Mouse (Mus musculus) myocyte (in vitro differentiated cells): ENCODE measurements at regions not wholly inside any gene's neighbourhood (a gene's known extent, or its start where the extent isn't known, plus 50 kb on each side); places are given as distances from the start of the nearest gene placed in this dataset.

ENCODE experiments used
- H3K27me3 ChIP-seq: one replicate; pipeline ENCODE4 v1.6.1; 2011; ENCODE audit not compliant: control insufficient read depth, insufficient read depth, insufficient read length
- H3K36me3 ChIP-seq: one replicate; pipeline ENCODE4 v1.6.1; 2011; ENCODE audit not compliant: control insufficient read depth, insufficient read depth
- H3K4me2 ChIP-seq: one replicate; pipeline ENCODE4 v1.6.1; 2011; ENCODE audit warnings: low read depth, control low read depth
- H3K4me3 ChIP-seq: one replicate; pipeline ENCODE4 v1.5.1; 2011; ENCODE audit warnings: mild to moderate bottlenecking, control low read depth, moderate library complexity
- H3K79me2 ChIP-seq: one replicate; pipeline ENCODE4 v1.6.1; 2011; ENCODE audit not compliant: control insufficient read depth, insufficient read depth
- H3ac ChIP-seq: one replicate; pipeline ENCODE4 v1.6.1; 2011; ENCODE audit not compliant: control insufficient read depth, insufficient read length
- CEBPB ChIP-seq: IDR thresholded peaks from 2 replicates; pipeline ENCODE4 v1.6.1; 2011; ENCODE audit warnings: mild to moderate bottlenecking, moderate library complexity; ENCODE audit not compliant: poor library complexity, insufficient read depth, severe bottlenecking
- E2F4 ChIP-seq: IDR thresholded peaks from one replicate; pipeline ENCODE4 v1.6.1; 2011; ENCODE audit warnings: mild to moderate bottlenecking, control low read depth, moderate library complexity; ENCODE audit not compliant: insufficient read depth
- MAX ChIP-seq: IDR thresholded peaks from one replicate; pipeline ENCODE4 v1.6.1; 2011; ENCODE audit warnings: low read depth, mild to moderate bottlenecking, control low read depth
- MYOD1 ChIP-seq, 3 experiments: IDR thresholded peaks; one replicate each; pipeline ENCODE4 v1.6.1; 2011; ENCODE audit warnings: control low read depth in 2 of 3, low read depth in 2 of 3, mild to moderate bottlenecking in 2 of 3, moderate library complexity in 1 of 3; ENCODE audit not compliant: insufficient read length in 2 of 3, control insufficient read depth in 1 of 3
- MYOG ChIP-seq, 3 experiments: IDR thresholded peaks; one replicate each; pipeline ENCODE4 v1.6.1; 2011; ENCODE audit warnings: control low read depth in 2 of 3, low read depth in 2 of 3, mild to moderate bottlenecking in 2 of 3; ENCODE audit not compliant: insufficient read length in 2 of 3, control insufficient read depth in 1 of 3, insufficient read depth in 1 of 3
- POLR2A ChIP-seq: IDR thresholded peaks from one replicate; pipeline ENCODE4 v1.6.1; 2011; ENCODE audit warnings: low read depth, mild to moderate bottlenecking, control low read depth, moderate library complexity; ENCODE audit not compliant: insufficient read length
- POLR2AphosphoS2 ChIP-seq: IDR thresholded peaks from one replicate; pipeline ENCODE4 v1.6.1; 2011; ENCODE audit warnings: low read depth, control low read depth; ENCODE audit not compliant: insufficient read length
- REST ChIP-seq: IDR thresholded peaks from one replicate; pipeline ENCODE4 v1.6.1; 2011; ENCODE audit warnings: mild to moderate bottlenecking, control low read depth, moderate library complexity; ENCODE audit not compliant: insufficient read depth, insufficient read length
- SRF ChIP-seq: IDR thresholded peaks from one replicate; pipeline ENCODE4 v1.6.1; 2011; ENCODE audit warnings: low read depth; ENCODE audit not compliant: control insufficient read depth, insufficient read length
- TCF12 ChIP-seq: IDR thresholded peaks from one replicate; pipeline ENCODE4 v1.6.1; 2011; ENCODE audit warnings: mild to moderate bottlenecking, control low read depth; ENCODE audit not compliant: poor library complexity, insufficient read depth, severe bottlenecking
- TCF3 ChIP-seq: IDR thresholded peaks from one replicate; pipeline ENCODE4 v1.6.1; 2011; ENCODE audit warnings: low read depth, control low read depth; ENCODE audit not compliant: insufficient read length
- USF1 ChIP-seq: IDR thresholded peaks from one replicate; pipeline ENCODE4 v1.6.1; 2011; ENCODE audit warnings: low read depth, mild to moderate bottlenecking, control low read depth, moderate library complexity

DNA sequence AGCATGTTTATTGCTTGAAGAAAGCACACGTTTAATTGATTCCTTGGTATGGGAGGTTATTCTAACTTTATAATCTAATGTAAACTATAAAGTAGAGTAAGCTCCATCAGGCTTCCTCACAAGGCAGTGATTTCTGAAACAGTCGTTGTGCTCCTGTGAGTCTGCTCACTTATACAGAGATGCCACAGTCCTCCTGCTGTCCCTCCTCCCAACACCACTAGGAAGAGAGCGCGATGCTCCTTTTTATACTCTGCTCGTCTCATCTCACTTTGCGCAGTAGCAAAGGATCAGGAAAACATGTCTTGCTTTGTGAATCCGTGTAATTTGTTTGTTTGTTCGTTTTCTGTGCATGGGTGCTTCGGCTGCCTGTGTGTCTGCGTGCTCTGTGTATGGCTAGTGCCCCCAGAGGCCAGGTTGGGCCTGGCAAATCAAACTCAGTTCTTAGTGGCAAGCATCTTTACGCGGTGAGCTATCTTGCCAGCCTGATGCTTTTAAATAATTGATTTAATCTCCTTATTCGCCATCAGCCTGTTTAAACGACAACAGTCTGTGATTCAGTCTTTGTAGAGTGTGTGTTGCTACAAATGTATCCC, 1575.5 kb upstream of the Gulo start:
- no peak overlapping the region for H3ac ChIP-seq
- no peaks in the 10 kb centered on the region for H3K79me2 ChIP-seq
- TF ChIP-seq MYOG (IDR thresholded peaks at IDR 0.05; ENCODE audit: control insufficient read depth in 1 of 3, insufficient read depth in 1 of 3, insufficient read length in 2 of 3, low read depth in 2 of 3) (no peak), TCF12 (no peak), MAX (no peak), CEBPB (no peak), E2F4 (no peak), REST (no peak), MYOD1 (IDR thresholded peaks at IDR 0.05; ENCODE audit: control insufficient read depth in 1 of 3, insufficient read length in 2 of 3, low read depth in 2 of 3) (no peak), SRF (no peak), POLR2A (no peak), TCF3 (no peak), POLR2AphosphoS2 (no peak), USF1 (no peak)
- H3K27me3 ChIP-seq: peaks cover 12% of the 10 kb centered on the region
- no peaks in the 10 kb centered on the region for H3K36me3 ChIP-seq
- H3K4me3 ChIP-seq: no peak overlapping the region
- no peak overlapping the region for H3K4me2 ChIP-seq

DNA sequence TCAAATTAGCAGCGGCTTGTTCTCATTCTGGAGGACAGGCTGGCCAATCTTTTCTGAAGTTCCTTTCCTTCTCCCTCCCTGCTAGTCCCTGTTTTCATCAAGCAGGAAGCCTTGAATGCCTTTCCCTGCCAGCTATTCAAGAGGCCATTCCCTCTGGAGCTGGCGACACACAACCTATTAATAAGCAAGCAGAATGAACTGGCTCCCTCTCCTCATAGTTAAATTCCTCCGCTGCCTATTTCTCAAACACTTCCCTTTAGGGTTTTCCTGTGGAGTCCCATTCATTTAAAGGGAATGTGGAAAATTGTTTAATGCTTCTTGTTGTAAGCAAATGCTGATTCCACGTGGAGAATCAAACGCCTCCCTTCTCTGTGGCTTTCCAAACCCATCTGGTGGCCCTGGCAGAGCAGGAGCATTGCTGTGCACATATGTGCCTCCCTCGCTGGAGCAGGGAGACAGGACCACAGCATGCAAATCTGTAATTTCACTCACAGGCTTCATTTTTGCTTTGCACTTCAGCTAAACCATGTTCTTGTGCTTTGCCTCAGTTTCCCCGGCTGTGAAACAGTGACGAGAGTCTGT, 1573.3 kb upstream of the Gulo start:
- no peak overlapping the region for H3K4me2 ChIP-seq
- H3ac ChIP-seq: no peak overlapping the region
- no peak for TF ChIP-seq USF1
- no peak for TF ChIP-seq MYOG (IDR thresholded peaks at IDR 0.05; ENCODE audit: control insufficient read depth in 1 of 3, insufficient read depth in 1 of 3, insufficient read length in 2 of 3, low read depth in 2 of 3)
- TF ChIP-seq POLR2AphosphoS2: no peak
- no peak for TF ChIP-seq REST
- no peak for TF ChIP-seq TCF12
- peaks cover 9% of the 10 kb centered on the region for H3K27me3 ChIP-seq
- no peaks in the 10 kb centered on the region for H3K79me2 ChIP-seq
- H3K4me3 ChIP-seq: no peak overlapping the region
- no peaks in the 10 kb centered on the region for H3K36me3 ChIP-seq

DNA sequence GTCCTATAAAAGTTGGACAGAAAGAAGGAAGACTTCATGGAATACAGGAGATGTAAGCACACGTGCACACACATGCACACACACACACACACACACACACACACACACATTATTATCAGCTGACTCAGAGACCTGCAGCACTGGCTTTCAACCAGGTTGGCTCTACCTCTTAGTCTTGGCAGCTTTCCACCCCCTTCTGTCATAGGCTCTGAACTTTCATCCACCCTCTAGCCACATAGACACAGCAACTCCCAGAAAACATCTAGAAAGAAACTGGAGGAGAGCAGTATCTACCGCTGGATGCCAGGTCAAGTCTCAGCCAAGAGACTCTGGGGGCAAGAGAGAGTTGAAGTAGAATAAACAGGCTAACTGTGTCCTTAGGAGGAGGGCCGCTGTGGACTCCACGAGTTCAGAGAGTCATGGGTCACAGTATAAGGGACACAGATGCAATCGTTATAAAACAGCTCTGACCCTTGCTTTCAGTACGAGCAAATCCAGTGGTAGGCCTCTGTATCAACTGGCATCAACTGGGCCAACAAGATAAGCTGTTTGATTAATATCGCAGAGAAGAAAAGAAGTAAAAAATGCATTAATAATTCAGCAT, 1565.4 kb upstream of the Gulo start:
- Histone ChIP-seq H3K36me3 (no peaks in the 10 kb centered on the region), H3K27me3 (peaks cover 22% of the 10 kb centered on the region), H3K4me3 (no peak overlapping the region), H3K79me2 (no peaks in the 10 kb centered on the region), H3K4me2 (no peak overlapping the region), H3ac (no peak overlapping the region)
- TF ChIP-seq MAX (no peak), SRF (no peak), MYOD1 (IDR thresholded peaks at IDR 0.05; ENCODE audit: control insufficient read depth in 1 of 3, insufficient read length in 2 of 3, low read depth in 2 of 3) (no peak), CEBPB (no peak), POLR2AphosphoS2 (no peak), REST (no peak), MYOG (IDR thresholded peaks at IDR 0.05; ENCODE audit: control insufficient read depth in 1 of 3, insufficient read depth in 1 of 3, insufficient read length in 2 of 3, low read depth in 2 of 3) (no peak), E2F4 (no peak), POLR2A (no peak), TCF3 (no peak), USF1 (no peak), TCF12 (no peak)

DNA sequence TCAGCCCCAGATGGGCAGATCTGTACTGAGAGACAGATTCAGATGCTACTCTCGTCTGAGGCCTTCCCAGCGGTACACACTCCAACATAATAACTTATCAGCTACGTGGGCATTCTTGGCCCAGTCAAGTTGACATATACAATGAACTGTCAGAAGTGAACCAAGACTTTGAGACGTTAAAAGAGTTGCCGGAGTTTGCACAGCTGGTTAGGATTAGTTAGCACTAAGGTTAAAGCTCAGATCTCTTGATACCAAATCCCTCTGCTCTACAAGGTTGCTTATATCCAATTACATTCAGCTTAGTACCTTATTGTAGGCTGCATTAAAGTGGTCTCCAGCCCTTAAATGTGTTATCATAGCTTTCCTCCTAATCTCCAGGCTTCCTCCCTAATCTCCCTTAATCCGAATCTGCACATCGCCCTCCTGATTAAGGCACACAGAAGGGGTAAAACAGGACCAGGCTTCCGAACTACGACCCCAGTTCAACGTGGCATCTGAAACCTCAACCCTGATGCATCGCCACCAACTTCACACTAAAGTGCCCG, 1564.5 kb upstream of the Gulo start:
- TF ChIP-seq MYOD1 (IDR thresholded peaks at IDR 0.05; ENCODE audit: control insufficient read depth in 1 of 3, insufficient read length in 2 of 3, low read depth in 2 of 3) (no peak), CEBPB (no peak), SRF (no peak), MYOG (IDR thresholded peaks at IDR 0.05; ENCODE audit: control insufficient read depth in 1 of 3, insufficient read depth in 1 of 3, insufficient read length in 2 of 3, low read depth in 2 of 3) (no peak), MAX (no peak)
- no peak overlapping the region for H3ac ChIP-seq
- no peak overlapping the region for H3K4me3 ChIP-seq
- peaks cover 29% of the 10 kb centered on the region for H3K27me3 ChIP-seq
- no peaks in the 10 kb centered on the region for H3K79me2 ChIP-seq
- no peaks in the 10 kb centered on the region for H3K36me3 ChIP-seq
- no peak overlapping the region for H3K4me2 ChIP-seq

DNA sequence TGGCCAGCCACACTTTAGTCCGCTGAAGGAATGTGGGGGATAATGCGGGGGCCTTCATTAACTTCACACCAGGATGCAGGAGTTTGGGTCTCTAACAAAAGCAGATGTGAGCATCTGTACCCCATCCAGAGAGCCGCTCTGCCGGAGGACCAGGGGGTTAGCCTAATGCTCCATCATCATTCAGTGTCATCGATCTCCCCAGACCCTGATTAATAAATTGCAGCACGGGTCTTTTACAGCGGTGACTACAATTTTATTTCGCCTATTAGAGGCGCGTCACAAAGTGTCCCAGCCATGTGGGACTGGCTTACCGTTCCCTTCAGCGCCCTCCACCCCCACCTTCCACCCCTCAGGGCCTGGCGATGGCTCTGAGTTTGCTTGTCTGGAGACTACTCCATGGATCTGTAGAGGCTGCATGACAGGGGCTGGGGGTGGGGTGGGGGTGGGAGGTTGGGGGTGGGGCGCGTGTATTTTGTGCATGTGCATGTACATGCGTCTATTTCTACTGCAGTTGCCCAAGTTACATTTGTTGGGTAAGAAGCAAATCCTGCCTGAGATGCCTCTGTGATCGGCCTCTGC, 1560.8 kb upstream of the Gulo start:
- no peak overlapping the region for H3K4me2 ChIP-seq
- peaks cover 39% of the 10 kb centered on the region for H3K27me3 ChIP-seq
- H3K36me3 ChIP-seq: no peaks in the 10 kb centered on the region
- no peak overlapping the region for H3K4me3 ChIP-seq
- TF ChIP-seq MAX: no peak
- TF ChIP-seq REST: no peak
- no peak for TF ChIP-seq MYOD1 (IDR thresholded peaks at IDR 0.05; ENCODE audit: control insufficient read depth in 1 of 3, insufficient read length in 2 of 3, low read depth in 2 of 3)
- no peak for TF ChIP-seq CEBPB
- no peak for TF ChIP-seq POLR2AphosphoS2
- TF ChIP-seq SRF: no peak
- TF ChIP-seq USF1: no peak
- TF ChIP-seq TCF3: no peak
- TF ChIP-seq TCF12: no peak
- no peak overlapping the region for H3ac ChIP-seq
- no peaks in the 10 kb centered on the region for H3K79me2 ChIP-seq
